Mouse (Mus musculus): ENCODE data around the gene Spta1.

Gene Spta1

DNA sequence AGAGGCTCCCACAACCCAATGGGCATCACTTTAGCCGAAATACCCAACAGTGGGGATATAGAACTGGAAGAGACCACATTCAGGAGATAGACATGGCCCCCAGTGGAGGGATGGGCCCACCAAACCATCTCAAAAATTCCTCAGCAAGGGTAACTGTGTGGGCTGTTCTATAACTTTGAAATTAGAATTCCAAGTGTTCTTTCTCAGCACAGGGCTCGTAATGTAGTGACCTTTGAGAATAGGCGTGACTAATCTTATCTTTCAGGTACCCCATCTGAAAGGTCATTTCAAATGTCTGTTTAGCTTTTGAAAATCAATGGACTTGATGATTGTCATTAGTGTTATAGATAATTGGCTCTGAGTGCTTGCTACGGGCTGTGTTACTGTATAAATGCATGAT lies 95.2 kb downstream of the Spta1 start:
- no peak for DNase-seq (ENCODE audit: low spot score)

DNA sequence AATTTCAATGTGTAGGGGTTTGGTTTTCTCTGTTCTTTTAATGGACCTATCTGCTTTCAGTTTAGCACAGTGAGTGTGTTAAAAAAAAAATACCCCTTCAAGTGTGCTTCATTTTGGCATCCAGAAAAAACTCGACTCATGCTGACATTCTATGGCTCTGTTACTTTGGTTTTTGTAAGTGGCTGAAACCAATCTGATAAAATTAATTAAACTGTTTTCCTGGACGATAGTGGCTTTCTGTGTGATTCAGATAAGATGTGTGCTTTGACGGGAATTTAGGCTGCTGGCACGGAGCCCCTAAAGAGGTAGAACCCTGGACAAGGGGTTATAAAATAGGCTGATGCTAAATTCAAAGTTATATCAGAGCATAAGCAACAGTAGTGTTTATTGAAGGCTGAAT lies 96.6 kb downstream of the Spta1 start:
- DNase-seq (ENCODE audit: low spot score): no peak

DNA sequence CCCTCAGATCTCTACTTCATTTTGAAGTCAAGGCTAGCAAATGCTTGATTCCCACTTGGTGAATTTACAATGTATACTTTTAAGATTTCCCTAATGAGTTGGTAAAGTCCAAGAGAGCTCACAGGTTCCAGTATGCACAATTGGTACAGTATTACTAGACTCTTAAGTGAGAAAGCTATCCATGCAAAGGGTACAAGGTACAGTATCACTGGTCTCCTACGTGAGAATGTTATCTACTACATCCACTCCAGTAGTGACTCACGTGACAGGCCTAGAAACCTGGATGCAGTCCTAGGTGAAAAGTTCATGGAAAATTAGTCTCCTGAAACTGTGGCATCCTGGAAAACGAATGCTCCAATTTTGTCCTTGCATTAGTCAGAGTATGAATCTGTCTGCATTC lies 98.1 kb downstream of the Spta1 start:
- DNase-seq (ENCODE audit: low spot score): no peak
